Mouse (Mus musculus) kidney, postnatal 25 days (tissue): Measurements from ENCODE around the gene Zfp661.
A peak's percentile ranks its signal among the peaks of the same experiment; 100 is the strongest.

Experiments used
- DNase-seq, 2 experiments: peaks; one replicate each; pipeline ENCODE4 v3.0.0; 2021; ENCODE audit warnings: mixed read lengths in 2 of 2

The Zfp661 gene

GRCm38 (mm10) chr2:127550446-127550845 lies 36.4 kb downstream of the Zfp661 start:
- DNase-seq, result no peak

GRCm38 (mm10) chr2:127549711-127550110 lies 37.2 kb downstream of the Zfp661 start:
- no peak for DNase-seq

GRCm38 (mm10) chr2:127548342-127549074 lies 38.4 kb downstream of the Zfp661 start:
- DNase-seq, result no peak

GRCm38 (mm10) chr2:127541697-127542096 lies 45.2 kb downstream of the Zfp661 start:
- DNase-seq, result no peak

- DNase-seq, result peak; percentile 54 to 81
These were observed 45.7 kb downstream of the Zfp661 start, which contains the start of gene Prom2 for GRCm38 (mm10) chr2:127541185-127541584. Gene Prom2 (minus strand): TSS chr2:127541467.

- peak in 1 of 2 experiments; percentile 28 for DNase-seq
These were observed 47.4 kb downstream of the Zfp661 start for GRCm38 (mm10) chr2:127539494-127539893.

GRCm38 (mm10) chr2:127537548-127537947 lies 49.3 kb downstream of the Zfp661 start:
- no peak for DNase-seq

GRCm38 (mm10) chr2:127535363-127535762 lies 51.5 kb downstream of the Zfp661 start:
- no peak for DNase-seq

GRCm38 (mm10) chr2:127532379-127532778 lies 54.5 kb downstream of the Zfp661 start:
- DNase-seq, result peak in 1 of 2 experiments; percentile 20

- no peak for DNase-seq
These were observed 55.3 kb downstream of the Zfp661 start for GRCm38 (mm10) chr2:127531592-127531991.

- DNase-seq, result no peak
These were observed 56.5 kb downstream of the Zfp661 start for GRCm38 (mm10) chr2:127530418-127530817.

- no peak for DNase-seq
These were observed 61.7 kb downstream of the Zfp661 start for GRCm38 (mm10) chr2:127525004-127525775.
